Mouse (Mus musculus) NIH3T3 (cell line): ENCODE measurements around the gene Grin2b.
A peak's percentile ranks its signal among the peaks of the same experiment; 100 is the strongest.
"Not testable (repeated sequence)": the region's sequence is repeated elsewhere in the genome, so short reads cannot be mapped to it uniquely, and the experiment has no call there.

Experiments
- DNase-seq: peaks from one replicate; pipeline ENCODE4 v3.0.0-alpha.2; 2012; ENCODE audit warnings: low read depth

Grin2b gene

GRCm38 (mm10) chr6:135899225-135899624 is 274.1 kb downstream of the Grin2b start:
- DNase-seq, result no peak

- DNase-seq, result no peak
These were observed 278.5 kb downstream of the Grin2b start for GRCm38 (mm10) chr6:135894793-135895228.

GRCm38 (mm10) chr6:135882611-135883010 is 290.7 kb downstream of the Grin2b start:
- DNase-seq, result no peak

GRCm38 (mm10) chr6:135876163-135876726 is 297.1 kb downstream of the Grin2b start:
- DNase-seq, result no peak

- DNase-seq, result no peak
These were observed 298.7 kb downstream of the Grin2b start for GRCm38 (mm10) chr6:135874626-135875025.

- DNase-seq, result no peak
These were observed 307.5 kb downstream of the Grin2b start for GRCm38 (mm10) chr6:135865832-135866231.

GRCm38 (mm10) chr6:135863965-135864364 is 309.3 kb downstream of the Grin2b start:
- no peak for DNase-seq

- no peak for DNase-seq
These were observed 313.8 kb downstream of the Grin2b start for GRCm38 (mm10) chr6:135859502-135859901.

- DNase-seq, result no peak
These were observed 319.1 kb downstream of the Grin2b start for GRCm38 (mm10) chr6:135854173-135854591.

GRCm38 (mm10) chr6:135843755-135844154 is 329.6 kb downstream of the Grin2b start:
- no peak for DNase-seq

GRCm38 (mm10) chr6:135836353-135836752 is 337.0 kb downstream of the Grin2b start:
- no peak for DNase-seq

GRCm38 (mm10) chr6:135833542-135833941 is 339.8 kb downstream of the Grin2b start:
- DNase-seq, result no peak

- DNase-seq, result no peak
These were observed 341.3 kb downstream of the Grin2b start for GRCm38 (mm10) chr6:135832041-135832440.

GRCm38 (mm10) chr6:135831032-135831431 is 342.3 kb downstream of the Grin2b start:
- no peak for DNase-seq

GRCm38 (mm10) chr6:135829458-135829857 is 343.9 kb downstream of the Grin2b start:
- DNase-seq, result no peak

GRCm38 (mm10) chr6:135828976-135829375 is 344.3 kb downstream of the Grin2b start:
- no peak for DNase-seq

GRCm38 (mm10) chr6:135827942-135828341 is 345.4 kb downstream of the Grin2b start:
- peak; percentile 59 for DNase-seq

GRCm38 (mm10) chr6:135827317-135827716 is 346.0 kb downstream of the Grin2b start:
- no peak for DNase-seq

- not testable (repeated sequence) for DNase-seq
These were observed 346.5 kb downstream of the Grin2b start for GRCm38 (mm10) chr6:135826776-135827175.

- DNase-seq, result no peak
These were observed 355.9 kb downstream of the Grin2b start for GRCm38 (mm10) chr6:135817391-135817790.

GRCm38 (mm10) chr6:135813755-135814154 is 359.6 kb downstream of the Grin2b start:
- DNase-seq, result no peak

GRCm38 (mm10) chr6:135805436-135805835 is 367.9 kb downstream of the Grin2b start:
- no peak for DNase-seq

GRCm38 (mm10) chr6:135799949-135800348 is 373.4 kb downstream of the Grin2b start:
- DNase-seq, result no peak
